Mouse (Mus musculus): ENCODE measurements around the gene Oas1h. TPM values are rescaled to one million over a fixed set of nuclear protein-coding genes. Genes with fewer than 3 reads are reported as not detected.
A peak's percentile ranks its signal among the peaks of the same experiment; 100 is the strongest.

The Oas1h gene
- polyA plus RNA-seq, 1 experiment from 2014 or later, result not detected

DNA sequence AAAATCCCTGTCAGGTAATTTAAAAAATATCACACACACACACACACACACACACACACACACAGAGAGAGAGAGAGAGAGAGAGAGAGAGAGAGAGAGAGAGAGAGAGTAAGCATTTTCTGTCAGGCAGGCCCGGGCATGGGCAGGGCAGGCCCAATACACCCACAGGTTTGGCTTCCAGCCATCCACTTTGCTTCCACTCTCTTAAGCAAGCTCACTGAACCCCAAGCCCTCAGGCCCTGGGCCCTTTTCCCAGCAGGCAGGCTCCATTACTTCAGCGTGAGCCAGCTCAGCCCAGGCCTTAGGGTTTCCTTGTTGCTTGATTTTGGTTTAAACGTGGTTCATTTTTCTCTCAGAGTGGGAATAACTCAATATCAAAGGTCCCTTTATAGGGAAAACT lies 16.5 kb upstream of the Oas1h start:
- no peaks in the 10 kb centered on the region for H3K36me3 ChIP-seq (ENCODE audit: control insufficient read depth, insufficient read depth, low read length)
- no peaks in the 10 kb centered on the region for H3K4me1 ChIP-seq (replicated peaks; ENCODE audit: control insufficient read depth, insufficient read depth, low read length)
- no peak overlapping the region for H3K27ac ChIP-seq (ENCODE audit: low read length)
- 62% methylated on average over 3 of the region's 3 CpGs for WGBS
- no peak overlapping the region for H3K4me3 ChIP-seq (ENCODE audit: low read length)
- no peak overlapping the region for H3K9ac ChIP-seq (ENCODE audit: low read length)
- ATAC-seq (ENCODE audit: low read depth), result 0 out of 2 replicates have a peak, but pooled peaks have one; percentile 56
- H3K27me3 ChIP-seq (ENCODE audit: control insufficient read depth, insufficient read depth, low read depth, low read length), result no peaks in the 10 kb centered on the region
- no peak overlapping the region for H3K4me2 ChIP-seq (ENCODE audit: low read depth, low read length)
- H3K9me3 ChIP-seq (ENCODE audit: control insufficient read depth, low read length), result no peaks in the 10 kb centered on the region

DNA sequence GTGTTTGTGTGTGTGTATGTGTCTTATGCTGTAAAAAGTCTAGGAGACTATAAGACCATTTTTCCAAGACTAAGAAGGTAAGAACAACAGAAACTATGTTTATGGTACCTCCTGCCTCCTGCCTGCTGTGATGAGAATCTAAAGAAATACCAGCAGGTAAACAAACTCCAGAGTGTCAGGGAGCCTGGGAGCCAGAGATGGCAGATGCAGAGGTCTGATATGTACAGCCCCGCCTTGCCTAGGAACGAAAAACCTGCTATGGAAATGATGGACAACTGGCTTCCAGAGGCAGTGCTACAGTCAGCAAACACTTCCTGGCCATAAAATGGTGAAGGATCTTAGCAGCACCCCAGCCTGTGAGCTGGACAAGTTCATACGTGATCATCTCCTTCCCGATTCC lies 14.2 kb upstream of the Oas1h start, which contains the start of gene Oas1f:
TSS of gene Oas1f (plus strand) at position 301 of the 400 bp plus-strand sequence.
- 59% methylated on average over 4 of the region's 4 CpGs for WGBS
- no peak within 1 kb of the TSS for H3K9ac ChIP-seq (ENCODE audit: low read length)
- H3K4me2 ChIP-seq (ENCODE audit: low read depth, low read length), result no peak within 1 kb of the TSS
- no peaks in the 10 kb centered on the region for H3K9me3 ChIP-seq (ENCODE audit: control insufficient read depth, low read length)
- ATAC-seq (ENCODE audit: low read depth), result no peak
- no peaks in the 10 kb centered on the region for H3K27me3 ChIP-seq (ENCODE audit: control insufficient read depth, insufficient read depth, low read depth, low read length)
- no peaks in the 10 kb centered on the region for H3K4me1 ChIP-seq (replicated peaks; ENCODE audit: control insufficient read depth, insufficient read depth, low read length)
- no peak within 1 kb of the TSS for H3K27ac ChIP-seq (ENCODE audit: low read length)
- H3K4me3 ChIP-seq (ENCODE audit: low read length), result no peak within 1 kb of the TSS
- H3K36me3 ChIP-seq (ENCODE audit: control insufficient read depth, insufficient read depth, low read length), result no peaks in the 10 kb centered on the region

DNA sequence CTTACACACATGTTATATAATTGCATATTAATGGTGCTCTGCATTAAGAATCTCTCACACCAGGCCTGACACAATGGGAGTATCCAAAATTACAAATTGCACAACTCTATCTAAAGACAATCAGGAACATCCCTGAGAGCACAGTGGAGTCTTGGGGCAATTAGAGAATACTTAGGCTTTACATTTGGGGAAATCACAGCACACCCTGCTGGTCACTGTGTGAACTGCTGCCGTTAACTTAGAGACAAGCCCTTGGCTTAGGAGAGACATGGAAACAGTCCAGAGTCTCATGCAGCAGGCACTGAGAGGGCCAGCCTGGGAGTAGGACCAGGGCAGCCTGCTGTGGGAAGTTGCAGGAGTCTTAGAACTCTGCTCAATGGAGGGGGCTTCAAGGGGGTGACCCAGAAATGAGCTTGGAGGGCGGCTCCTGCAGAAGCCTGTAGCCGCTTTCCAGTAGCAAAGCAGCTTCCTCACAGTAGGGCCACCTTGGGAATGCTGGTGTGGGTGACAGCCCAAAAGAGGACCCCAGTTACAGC lies 11.6 kb upstream of the Oas1h start:
- Histone ChIP-seq H3K9ac (ENCODE audit: low read length) (no peak overlapping the region), H3K4me3 (ENCODE audit: low read length) (no peak overlapping the region), H3K4me1 (replicated peaks; ENCODE audit: control insufficient read depth, insufficient read depth, low read length) (no peaks in the 10 kb centered on the region), H3K27ac (ENCODE audit: low read length) (no peak overlapping the region), H3K27me3 (ENCODE audit: control insufficient read depth, insufficient read depth, low read depth, low read length) (no peaks in the 10 kb centered on the region), H3K36me3 (ENCODE audit: control insufficient read depth, insufficient read depth, low read length) (no peaks in the 10 kb centered on the region), H3K9me3 (ENCODE audit: control insufficient read depth, low read length) (peaks cover 5% of the 10 kb centered on the region), H3K4me2 (ENCODE audit: low read depth, low read length) (no peak overlapping the region)
- no peak for ATAC-seq (ENCODE audit: low read depth)
- 57% methylated on average over 3 of the region's 3 CpGs for WGBS

DNA sequence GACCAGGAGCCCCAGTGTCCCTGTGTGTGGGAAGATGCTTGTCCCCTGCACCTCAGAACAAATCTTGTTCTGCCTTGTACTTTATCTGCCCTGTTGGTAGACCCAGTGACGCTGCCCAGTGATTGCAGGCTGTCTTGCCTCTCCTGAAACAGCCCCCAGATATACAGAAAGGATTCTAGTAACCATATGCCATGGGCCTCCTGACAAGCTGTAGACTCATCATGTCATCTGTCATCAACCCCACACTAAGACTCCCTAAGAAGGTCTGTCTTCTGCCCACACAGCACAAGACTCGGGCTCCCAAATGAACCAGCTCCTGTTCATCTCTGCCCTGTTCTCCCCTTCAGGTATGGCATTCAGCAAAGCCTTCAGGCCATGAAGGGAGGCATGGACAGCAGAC lies 2.0 kb upstream of the Oas1h start:
- H3K27me3 ChIP-seq (ENCODE audit: control insufficient read depth, insufficient read depth, low read depth, low read length), result no peaks in the 10 kb centered on the region
- H3K4me3 ChIP-seq (ENCODE audit: low read length), result no peak overlapping the region
- H3K9ac ChIP-seq (ENCODE audit: low read length), result no peak overlapping the region
- WGBS, result 63% methylated on average over 2 of the region's 2 CpGs
- no peak overlapping the region for H3K4me2 ChIP-seq (ENCODE audit: low read depth, low read length)
- ATAC-seq (ENCODE audit: low read depth), result no peak
- H3K27ac ChIP-seq (ENCODE audit: low read length), result no peak overlapping the region
- no peaks in the 10 kb centered on the region for H3K4me1 ChIP-seq (replicated peaks; ENCODE audit: control insufficient read depth, insufficient read depth, low read length)
- no peaks in the 10 kb centered on the region for H3K36me3 ChIP-seq (ENCODE audit: control insufficient read depth, insufficient read depth, low read length)
- H3K9me3 ChIP-seq (ENCODE audit: control insufficient read depth, low read length), result peaks cover 2% of the 10 kb centered on the region

DNA sequence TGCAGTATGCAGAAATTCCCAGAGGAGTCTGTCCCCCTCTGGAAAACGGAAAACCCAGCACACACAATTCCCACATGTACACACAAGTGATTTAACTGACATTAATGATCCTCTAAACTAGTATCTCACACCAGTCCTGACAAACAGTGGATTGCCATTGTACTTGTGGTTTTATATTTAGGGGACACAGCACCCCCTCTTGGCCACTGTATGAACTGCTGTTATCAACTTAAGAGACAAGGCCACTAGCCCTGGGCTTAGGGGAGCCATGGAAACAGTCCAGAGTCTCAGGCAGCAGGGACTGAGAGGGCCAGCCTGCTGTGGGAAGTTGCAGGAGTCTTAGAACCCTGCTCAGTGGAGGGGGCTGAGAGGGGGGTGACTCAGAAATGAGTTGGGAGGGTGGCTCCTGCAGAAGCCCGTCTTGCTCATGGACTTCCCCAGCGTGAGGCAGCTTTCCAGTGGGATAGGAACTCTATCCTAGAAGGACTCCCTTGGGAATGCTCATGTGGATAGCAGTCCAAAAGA lies 4.2 kb downstream of the Oas1h start:
- no peaks in the 10 kb centered on the region for H3K4me1 ChIP-seq (replicated peaks; ENCODE audit: control insufficient read depth, insufficient read depth, low read length)
- no peaks in the 10 kb centered on the region for H3K9me3 ChIP-seq (ENCODE audit: control insufficient read depth, low read length)
- no peaks in the 10 kb centered on the region for H3K27me3 ChIP-seq (ENCODE audit: control insufficient read depth, insufficient read depth, low read depth, low read length)
- no peak overlapping the region for H3K9ac ChIP-seq (ENCODE audit: low read length)
- no peak overlapping the region for H3K4me3 ChIP-seq (ENCODE audit: low read length)
- 58% methylated on average over 3 of the region's 3 CpGs for WGBS
- H3K36me3 ChIP-seq (ENCODE audit: control insufficient read depth, insufficient read depth, low read length), result no peaks in the 10 kb centered on the region
- no peak overlapping the region for H3K27ac ChIP-seq (ENCODE audit: low read length)
- no peak overlapping the region for H3K4me2 ChIP-seq (ENCODE audit: low read depth, low read length)
- no peak for ATAC-seq (ENCODE audit: low read depth)

DNA sequence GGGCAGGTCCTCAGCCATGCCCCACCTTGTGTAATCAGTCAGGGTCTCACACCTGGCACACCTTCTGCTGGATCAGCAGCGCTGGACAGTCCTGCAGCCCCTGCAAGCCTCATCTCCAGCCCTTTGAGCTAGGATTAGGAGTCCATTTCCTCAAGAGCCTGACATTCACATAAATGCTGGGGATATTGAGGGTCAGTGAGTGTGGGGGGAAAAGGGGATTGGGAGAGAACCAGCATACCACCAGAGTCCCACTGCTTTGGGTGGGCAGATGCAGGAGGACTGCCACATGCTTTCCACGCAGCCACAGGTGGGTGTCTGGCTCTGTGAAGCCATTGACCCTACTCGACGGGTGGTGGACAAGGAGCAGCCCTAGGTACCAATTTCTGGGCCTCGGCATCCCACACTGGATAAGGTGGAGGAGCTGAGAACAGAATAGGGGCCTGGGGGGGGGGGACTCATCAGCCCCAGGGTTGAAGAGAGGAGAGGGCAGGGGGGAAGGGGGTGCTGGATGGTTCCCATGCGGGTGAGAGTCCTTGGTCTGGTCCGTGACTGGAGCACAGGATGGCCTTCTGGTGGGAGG lies 8.3 kb downstream of the Oas1h start:
- no peak overlapping the region for H3K4me3 ChIP-seq (ENCODE audit: low read length)
- no peak overlapping the region for H3K27ac ChIP-seq (ENCODE audit: low read length)
- no peaks in the 10 kb centered on the region for H3K4me1 ChIP-seq (replicated peaks; ENCODE audit: control insufficient read depth, insufficient read depth, low read length)
- H3K9ac ChIP-seq (ENCODE audit: low read length), result no peak overlapping the region
- H3K4me2 ChIP-seq (ENCODE audit: low read depth, low read length), result no peak overlapping the region
- H3K27me3 ChIP-seq (ENCODE audit: control insufficient read depth, insufficient read depth, low read depth, low read length), result no peaks in the 10 kb centered on the region; the same call in 1 of the 2 replicates
- ATAC-seq (ENCODE audit: low read depth), result no peak
- H3K9me3 ChIP-seq (ENCODE audit: control insufficient read depth, low read length), result no peaks in the 10 kb centered on the region
- no peaks in the 10 kb centered on the region for H3K36me3 ChIP-seq (ENCODE audit: control insufficient read depth, insufficient read depth, low read length)
- WGBS, result 82% methylated on average over 7 of the region's 7 CpGs

DNA sequence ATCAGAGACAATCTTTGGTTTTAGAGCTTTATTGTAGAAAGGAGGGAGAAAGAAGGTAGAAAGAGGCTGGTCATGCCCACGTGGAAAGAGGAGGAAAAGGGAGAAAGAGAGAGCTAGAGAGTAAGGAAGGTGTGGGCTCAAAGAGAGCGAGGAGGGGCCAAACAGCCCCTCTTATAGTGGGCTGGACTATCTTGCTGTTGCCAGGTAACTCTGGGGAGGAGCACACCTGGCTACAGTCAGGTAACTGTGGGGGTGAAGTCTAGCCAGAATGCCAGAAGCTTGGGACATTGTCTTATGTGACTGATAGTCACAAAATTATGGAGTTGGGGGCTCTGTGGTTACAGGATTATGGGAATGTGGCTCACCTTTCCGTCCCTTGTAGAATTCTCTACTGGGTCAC lies 8.9 kb downstream of the Oas1h start:
- no peak overlapping the region for H3K4me3 ChIP-seq (ENCODE audit: low read length)

DNA sequence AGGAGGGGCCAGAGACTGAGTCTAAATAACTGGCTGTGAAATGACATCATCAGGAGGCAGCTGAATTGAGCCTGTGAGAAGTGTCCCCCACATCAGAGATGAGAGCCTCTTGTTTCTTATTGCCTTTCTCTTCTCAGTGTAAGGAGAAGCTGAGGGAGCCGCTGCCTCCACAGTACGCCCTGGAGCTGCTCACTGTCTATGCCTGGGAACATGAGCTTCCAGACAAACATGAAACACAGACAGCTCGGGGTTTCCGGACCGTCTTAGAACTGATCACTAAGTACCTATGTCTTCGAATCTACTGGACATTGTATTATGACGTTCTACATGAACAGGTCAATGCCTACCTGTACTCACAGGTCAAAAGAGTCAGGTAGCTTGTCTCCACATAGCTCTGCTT lies 9.6 kb downstream of the Oas1h start:
- Histone ChIP-seq H3K9ac (ENCODE audit: low read length) (no peak overlapping the region), H3K4me1 (replicated peaks; ENCODE audit: control insufficient read depth, insufficient read depth, low read length) (no peaks in the 10 kb centered on the region), H3K27ac (ENCODE audit: low read length) (no peak overlapping the region), H3K4me2 (ENCODE audit: low read depth, low read length) (no peak overlapping the region), H3K27me3 (ENCODE audit: control insufficient read depth, insufficient read depth, low read depth, low read length) (no peaks in the 10 kb centered on the region; the same call in 1 of the 2 replicates), H3K36me3 (ENCODE audit: control insufficient read depth, insufficient read depth, low read length) (no peaks in the 10 kb centered on the region), H3K9me3 (ENCODE audit: control insufficient read depth, low read length) (no peaks in the 10 kb centered on the region), H3K4me3 (ENCODE audit: low read length) (no peak overlapping the region)
- 56% methylated on average over 7 of the region's 7 CpGs for WGBS
- ATAC-seq (ENCODE audit: low read depth), result no peak

More for the DNA sequence above, 8.9 kb downstream of the Oas1h start:
- Histone ChIP-seq H3K27me3 (ENCODE audit: control insufficient read depth, insufficient read depth, low read depth, low read length) (no peaks in the 10 kb centered on the region; the same call in 1 of the 2 replicates), H3K4me2 (ENCODE audit: low read depth, low read length) (no peak overlapping the region), H3K9me3 (ENCODE audit: control insufficient read depth, low read length) (no peaks in the 10 kb centered on the region), H3K4me1 (replicated peaks; ENCODE audit: control insufficient read depth, insufficient read depth, low read length) (no peaks in the 10 kb centered on the region), H3K9ac (ENCODE audit: low read length) (no peak overlapping the region), H3K27ac (ENCODE audit: low read length) (no peak overlapping the region), H3K36me3 (ENCODE audit: control insufficient read depth, insufficient read depth, low read length) (no peaks in the 10 kb centered on the region)
- ATAC-seq (ENCODE audit: low read depth), result no peak
- WGBS, result 40% methylated on average over 3 of the region's 3 CpGs

DNA sequence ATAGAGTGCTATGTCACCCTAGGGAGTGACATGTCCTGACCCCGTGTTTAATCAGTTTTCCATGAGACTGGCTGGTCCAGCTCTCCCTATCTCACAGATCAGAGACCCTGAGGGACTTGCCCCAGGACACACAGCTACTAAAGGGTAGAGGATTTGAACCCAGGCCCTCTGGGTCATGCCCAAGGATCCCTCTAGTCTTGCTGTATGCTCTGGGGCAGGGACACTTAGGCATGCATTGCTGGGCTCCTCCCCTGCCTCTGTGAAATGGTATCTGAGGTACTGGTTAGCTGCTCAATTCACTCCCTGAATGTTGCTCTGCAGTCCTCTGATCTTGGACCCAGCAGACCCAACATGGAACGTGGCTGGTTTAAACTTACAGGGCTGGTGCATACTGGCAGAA lies 10.2 kb downstream of the Oas1h start:
- WGBS, result 41% methylated on average over 2 of the region's 2 CpGs
- H3K4me3 ChIP-seq (ENCODE audit: low read length), result no peak overlapping the region
- H3K4me1 ChIP-seq (replicated peaks; ENCODE audit: control insufficient read depth, insufficient read depth, low read length), result no peaks in the 10 kb centered on the region
- H3K36me3 ChIP-seq (ENCODE audit: control insufficient read depth, insufficient read depth, low read length), result no peaks in the 10 kb centered on the region
- H3K4me2 ChIP-seq (ENCODE audit: low read depth, low read length), result no peak overlapping the region
- H3K27me3 ChIP-seq (ENCODE audit: control insufficient read depth, insufficient read depth, low read depth, low read length), result no peaks in the 10 kb centered on the region; the same call in 1 of the 2 replicates
- no peak overlapping the region for H3K27ac ChIP-seq (ENCODE audit: low read length)
- no peak overlapping the region for H3K9ac ChIP-seq (ENCODE audit: low read length)
- no peaks in the 10 kb centered on the region for H3K9me3 ChIP-seq (ENCODE audit: control insufficient read depth, low read length)
- ATAC-seq (ENCODE audit: low read depth), result no peak

All from lung, embryonic 16.5 days (tissue).